Mouse (Mus musculus): ENCODE results near the gene Arid1b.

The Arid1b gene

DNA sequence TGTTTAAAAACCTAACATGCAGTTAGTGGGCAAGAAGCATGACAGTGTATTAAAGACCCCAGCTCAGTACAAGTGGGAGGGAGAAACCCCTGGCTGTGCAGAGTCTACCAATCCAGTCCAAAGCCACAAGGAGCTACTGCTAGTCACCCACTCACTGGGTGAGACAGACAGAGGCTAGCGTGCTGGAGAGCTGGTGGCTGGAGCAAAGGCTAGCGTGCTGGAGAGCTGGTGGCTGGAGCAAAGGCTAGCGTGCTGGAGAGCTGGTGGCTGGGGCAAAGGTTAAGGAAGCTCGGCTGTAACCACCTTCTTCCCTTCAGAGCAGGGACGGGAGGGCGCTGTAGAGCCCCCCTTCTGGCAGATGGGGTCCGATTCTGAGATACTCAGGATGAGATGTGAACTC lies 320.6 kb downstream of the Arid1b start:
- DNase-seq (ENCODE audit: low spot score): no peak

GRCm38 (mm10) chr17:5316489-5316888 lies 322.4 kb downstream of the Arid1b start:
- DNase-seq (ENCODE audit: low spot score): no peak

- no peak for DNase-seq (ENCODE audit: low spot score)
These were observed 327.6 kb downstream of the Arid1b start for GRCm38 (mm10) chr17:5321589-5322225.

DNA sequence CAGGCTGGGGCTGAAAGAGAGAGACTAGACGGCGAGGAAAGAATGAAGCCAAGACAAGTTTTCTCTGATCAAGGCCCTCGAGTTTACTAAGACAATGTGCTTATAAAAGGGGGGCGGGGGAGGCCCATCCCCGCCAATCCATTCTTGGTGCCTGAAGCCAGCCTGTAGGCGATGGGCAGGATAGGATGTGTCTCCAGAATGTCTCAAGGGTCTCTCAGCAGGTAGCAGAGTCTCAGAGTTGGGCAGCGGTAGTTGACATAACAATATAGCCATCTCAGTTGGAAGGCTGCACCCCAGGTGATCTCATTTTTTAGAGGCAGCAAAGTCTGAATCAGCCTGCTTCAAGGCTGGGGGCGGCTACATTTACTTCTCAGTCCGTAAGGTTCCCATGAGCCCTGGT lies 328.5 kb downstream of the Arid1b start:
- no peak for DNase-seq (ENCODE audit: low spot score)

DNA sequence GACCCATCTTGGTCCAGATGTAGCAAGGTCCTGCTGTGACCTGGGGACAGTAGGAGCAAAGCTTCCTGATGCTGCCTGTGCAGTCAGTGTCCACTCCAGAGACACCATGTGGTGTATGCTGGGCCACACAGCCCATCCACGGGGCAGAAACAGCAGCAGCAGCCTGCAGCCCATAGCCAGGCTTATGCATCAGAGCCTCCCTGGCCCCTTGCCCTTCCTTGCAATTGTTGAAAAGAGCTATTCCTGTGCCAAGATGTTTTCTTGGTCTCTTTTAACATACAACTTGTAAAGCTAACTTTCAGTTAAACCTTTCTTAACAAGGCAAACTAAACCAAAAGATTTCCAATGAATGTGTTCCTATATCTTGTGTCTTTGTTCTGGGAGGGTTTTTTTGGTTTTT lies 329.6 kb downstream of the Arid1b start:
- DNase-seq (ENCODE audit: low spot score): peak; percentile 29

DNA sequence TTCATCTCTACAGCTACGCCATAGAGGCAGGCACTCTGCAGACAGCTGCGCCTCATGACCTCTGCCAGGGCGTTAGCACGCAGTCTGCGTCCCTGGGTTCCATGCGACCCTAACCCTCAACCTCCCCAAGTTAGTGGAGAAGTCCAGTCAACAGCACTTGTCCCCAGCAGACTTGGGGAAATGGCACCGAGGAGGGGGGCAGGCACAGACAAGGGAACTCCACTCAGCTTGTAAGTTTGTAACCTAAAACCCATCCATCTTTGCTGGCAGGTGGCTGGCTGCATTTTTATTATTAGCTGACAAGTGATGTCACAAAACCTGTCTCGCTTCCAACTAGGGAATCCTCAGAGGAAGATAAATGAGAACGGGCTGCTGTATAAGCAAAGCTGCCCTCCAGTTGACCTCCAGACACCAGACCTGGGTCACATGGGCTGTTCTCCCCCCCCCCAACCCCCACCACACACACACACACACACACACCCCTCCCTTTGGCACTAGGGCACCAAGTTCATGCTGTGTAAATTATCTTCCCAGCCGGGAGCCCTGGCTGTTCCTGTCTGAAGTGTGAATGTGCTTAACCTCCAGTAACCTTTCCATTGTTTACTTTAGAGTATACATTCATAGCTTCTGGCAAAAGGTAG lies 330.2 kb downstream of the Arid1b start:
- peak; percentile 92 for DNase-seq (ENCODE audit: low spot score)

- no peak for DNase-seq (ENCODE audit: low spot score)
These were observed 332.6 kb downstream of the Arid1b start for GRCm38 (mm10) chr17:5326689-5327088.

- no peak for DNase-seq (ENCODE audit: low spot score)
These were observed 333.5 kb downstream of the Arid1b start for GRCm38 (mm10) chr17:5327480-5328180.

DNA sequence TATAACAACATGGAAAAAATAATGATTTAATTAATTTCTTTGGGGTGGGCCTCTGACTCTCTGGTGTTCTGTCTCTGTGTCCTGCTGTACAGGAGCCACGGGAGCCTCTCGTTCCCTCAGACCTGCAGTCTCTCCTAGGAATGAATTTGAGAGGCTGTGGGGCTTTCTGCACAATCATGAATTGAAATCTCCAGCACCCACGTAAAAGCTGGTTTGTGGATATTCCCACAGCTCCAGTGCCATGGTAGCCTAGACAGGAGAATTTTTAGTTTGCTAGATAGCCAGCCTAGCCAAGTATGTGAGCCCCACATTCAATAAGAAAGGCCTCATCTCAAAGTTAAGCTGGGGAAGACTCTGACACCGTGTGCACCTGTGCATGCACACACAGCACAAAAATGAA lies 335.3 kb downstream of the Arid1b start:
- DNase-seq (ENCODE audit: low spot score): no peak

DNA sequence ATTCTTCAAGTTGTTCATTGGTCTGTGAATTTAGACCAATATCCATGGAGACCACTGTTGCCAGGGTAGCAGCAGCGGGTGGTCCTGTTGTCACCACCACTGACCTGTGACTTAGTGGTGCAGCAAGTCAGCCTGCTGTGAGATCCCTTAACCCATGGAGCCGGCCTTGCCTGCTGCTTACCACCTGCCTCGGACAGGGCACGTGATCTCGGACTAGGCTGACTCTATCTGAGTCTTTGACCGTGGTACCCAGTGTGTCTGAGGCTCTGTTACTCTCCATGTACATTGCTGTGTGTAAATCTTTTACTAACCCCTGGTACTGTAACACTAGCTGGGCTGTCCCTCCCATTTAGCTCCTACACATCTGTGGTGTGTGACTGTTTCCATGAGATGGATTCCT lies 335.9 kb downstream of the Arid1b start:
- DNase-seq (ENCODE audit: low spot score): no peak

- no peak for DNase-seq (ENCODE audit: low spot score)
These were observed 336.5 kb downstream of the Arid1b start for GRCm38 (mm10) chr17:5330644-5331043.

- DNase-seq (ENCODE audit: low spot score): peak; percentile 34
These were observed 337.3 kb downstream of the Arid1b start for GRCm38 (mm10) chr17:5331387-5331786.

GRCm38 (mm10) chr17:5334567-5334966 lies 340.4 kb downstream of the Arid1b start:
- no peak for DNase-seq (ENCODE audit: low spot score)

- no peak for DNase-seq (ENCODE audit: low spot score)
These were observed 350.3 kb downstream of the Arid1b start for GRCm38 (mm10) chr17:5344426-5344825.

DNA sequence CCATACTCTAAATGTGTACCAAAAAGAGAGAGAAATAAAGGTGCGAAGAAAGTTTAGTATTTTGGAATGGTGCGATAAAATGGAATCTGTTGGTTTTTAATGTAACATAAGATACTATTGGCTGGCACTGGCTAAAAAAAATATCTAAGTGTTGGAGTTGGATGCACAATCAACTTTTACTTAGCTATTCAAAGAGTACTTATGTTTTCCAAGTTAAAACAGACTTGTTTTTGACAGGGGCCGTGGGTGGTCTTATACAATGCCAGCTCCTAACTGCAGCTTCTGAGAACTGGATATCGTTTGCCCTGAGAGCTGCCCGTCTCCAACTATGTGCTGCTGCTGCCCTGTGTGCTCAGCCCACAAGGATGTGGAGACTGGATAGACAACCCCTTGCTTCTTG lies 351.7 kb downstream of the Arid1b start:
- DNase-seq (ENCODE audit: low spot score): no peak

DNA sequence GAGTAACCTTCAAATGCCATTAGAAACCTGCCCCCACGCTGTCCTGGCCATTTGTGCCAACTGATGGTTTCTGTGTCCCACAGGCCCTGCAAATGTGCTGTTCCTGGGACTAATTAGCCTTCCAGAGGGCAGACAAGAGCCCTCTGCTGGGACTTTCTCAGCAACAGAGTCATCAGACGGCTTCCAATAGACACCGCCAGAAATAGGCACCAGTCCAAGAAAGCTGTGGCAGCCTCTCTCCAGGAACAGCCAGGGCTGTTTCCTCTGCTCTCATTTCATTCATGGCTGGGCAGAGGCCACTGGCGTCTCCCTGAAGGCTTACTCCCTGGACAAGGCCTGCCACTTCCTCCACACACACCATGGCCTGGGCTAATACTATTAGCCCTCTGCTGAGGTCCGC lies 358.8 kb downstream of the Arid1b start:
- no peak for DNase-seq (ENCODE audit: low spot score)

- DNase-seq (ENCODE audit: low spot score): no peak
These were observed 366.6 kb downstream of the Arid1b start for GRCm38 (mm10) chr17:5360759-5361158.

DNA sequence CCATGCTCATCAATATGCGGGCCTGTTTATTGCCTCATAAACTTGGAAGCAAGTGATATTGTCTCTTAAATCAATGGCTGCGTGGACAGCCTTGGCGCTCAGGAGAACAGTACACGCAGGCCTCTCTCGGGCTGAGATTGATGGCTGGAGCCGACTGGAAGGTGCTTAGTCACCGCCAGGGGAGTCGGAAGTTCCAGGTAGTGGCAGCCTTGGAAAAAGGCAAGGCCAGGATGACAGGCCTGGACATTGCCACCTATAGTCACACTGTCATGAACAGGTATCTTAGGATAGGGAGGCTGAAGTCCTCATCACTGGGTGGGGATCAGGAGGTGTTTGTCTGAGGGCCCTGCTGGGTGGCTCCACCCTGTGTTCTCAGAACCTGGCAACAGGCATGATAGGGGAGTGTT lies 371.9 kb downstream of the Arid1b start:
- peak; percentile 6 for DNase-seq (ENCODE audit: low spot score)

GRCm38 (mm10) chr17:5371032-5371431 lies 376.9 kb downstream of the Arid1b start:
- no peak for DNase-seq (ENCODE audit: low spot score)

DNA sequence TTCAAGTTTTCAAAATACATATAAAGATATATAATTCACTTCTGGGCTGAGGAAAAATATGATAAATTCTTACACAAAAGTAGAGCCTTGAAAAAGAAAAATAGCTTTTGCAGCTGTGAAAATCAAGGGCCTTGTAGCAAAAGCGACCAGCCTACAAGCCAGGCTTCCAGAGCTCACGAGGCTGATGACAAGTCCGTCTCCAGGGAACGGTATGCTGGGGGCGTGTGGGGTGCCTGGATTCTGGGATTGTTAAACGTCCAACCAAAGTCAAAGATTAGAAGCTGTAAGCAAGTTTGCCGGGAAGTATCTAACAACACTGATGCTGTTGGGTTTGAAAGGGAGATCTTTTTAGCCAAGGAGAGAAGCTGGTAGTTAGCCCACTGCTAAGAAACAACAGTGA lies 377.4 kb downstream of the Arid1b start:
- DNase-seq (ENCODE audit: low spot score): no peak

- DNase-seq (ENCODE audit: low spot score): no peak
These were observed 378.8 kb downstream of the Arid1b start for GRCm38 (mm10) chr17:5372951-5373350.

GRCm38 (mm10) chr17:5377151-5377929 lies 383.2 kb downstream of the Arid1b start:
- DNase-seq (ENCODE audit: low spot score): no peak

DNA sequence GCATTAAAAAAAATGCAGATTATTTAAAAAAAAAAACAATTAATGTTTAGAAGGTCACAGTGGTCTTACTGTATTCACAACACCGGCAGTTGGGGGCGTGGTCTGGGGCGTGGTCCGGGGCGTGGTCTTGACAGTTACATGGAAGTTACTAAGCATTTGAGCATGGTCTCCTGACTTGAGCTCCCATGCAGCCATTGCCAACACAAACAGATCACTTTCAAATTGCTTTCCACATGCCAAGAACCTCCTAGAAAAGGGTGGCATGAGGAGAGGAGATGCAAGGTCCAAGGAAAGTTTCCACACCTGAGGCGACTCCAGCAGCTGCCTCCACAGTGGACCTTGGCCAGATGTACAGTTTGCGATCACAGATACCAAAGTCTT lies 383.8 kb downstream of the Arid1b start:
- DNase-seq (ENCODE audit: low spot score): peak; percentile 27
